Mouse (Mus musculus) layer of hippocampus, postnatal 36 days (tissue): ENCODE data around the gene 2310011J03Rik. TPM values are rescaled to one million over a fixed set of nuclear protein-coding genes. Genes with fewer than 3 reads are reported as not detected.
"Not testable (repeated sequence)": the region's sequence is repeated elsewhere in the genome, so short reads cannot be mapped to it uniquely, and the experiment has no call there.

ENCODE experiments used
- DNase-seq, 2 experiments: peaks; one replicate each; pipeline ENCODE4 v3.0.0; 2022
- total RNA-seq, 2 experiments: library from RNA; stranded (reverse); gene quantifications; 2 replicates each; pipeline ENCODE4 v1.2.3; 2021

2310011J03Rik gene
- 10 to 100 TPM; 22.4 to 23.0 TPM for total RNA-seq

GRCm38 (mm10) chr10:80320340-80320760 lies at the start of gene 2310011J03Rik:
Gene 2310011J03Rik, minus strand, starts transcription at chr10:80320537.
- peak; percentile 89 to 90 for DNase-seq

- DNase-seq, result no peak
Observed at GRCm38 (mm10) chr10:80368392-80368791, 48.1 kb upstream of the 2310011J03Rik start.

GRCm38 (mm10) chr10:80367954-80368353 lies 47.6 kb upstream of the 2310011J03Rik start:
- no peak for DNase-seq

GRCm38 (mm10) chr10:80365736-80366135 lies 45.4 kb upstream of the 2310011J03Rik start:
- no peak for DNase-seq

GRCm38 (mm10) chr10:80363734-80364133 lies 43.4 kb upstream of the 2310011J03Rik start:
- no peak for DNase-seq

GRCm38 (mm10) chr10:80357994-80358639 lies 37.8 kb upstream of the 2310011J03Rik start:
- DNase-seq, result no peak

- DNase-seq, result no peak
Observed at GRCm38 (mm10) chr10:80357336-80357735, 37.0 kb upstream of the 2310011J03Rik start.

- no peak for DNase-seq
Observed at GRCm38 (mm10) chr10:80356737-80357136, 36.4 kb upstream of the 2310011J03Rik start.

GRCm38 (mm10) chr10:80356001-80356682 lies 35.8 kb upstream of the 2310011J03Rik start, which contains the start of gene Plk5:
Gene Plk5, plus strand, starts transcription at chr10:80356459.
- peak in 1 of 2 experiments; percentile 29 for DNase-seq

- DNase-seq, result peak in 1 of 2 experiments; percentile 43
Observed at GRCm38 (mm10) chr10:80355431-80355830, 35.1 kb upstream of the 2310011J03Rik start.

- DNase-seq, result no peak
Observed at GRCm38 (mm10) chr10:80352727-80353126, 32.4 kb upstream of the 2310011J03Rik start.

- no peak for DNase-seq
Observed at GRCm38 (mm10) chr10:80351896-80352295, 31.6 kb upstream of the 2310011J03Rik start.

- DNase-seq, result peak; percentile 79 to 81
Observed at GRCm38 (mm10) chr10:80350292-80350691, 30.0 kb upstream of the 2310011J03Rik start.

GRCm38 (mm10) chr10:80348981-80349380 lies 28.6 kb upstream of the 2310011J03Rik start:
- no peak for DNase-seq

GRCm38 (mm10) chr10:80348244-80348781 lies 28.0 kb upstream of the 2310011J03Rik start, which contains the start of gene Adamtsl5:
Gene Adamtsl5, minus strand, starts transcription at chr10:80348412.
- no peak for DNase-seq

- no peak for DNase-seq
Observed at GRCm38 (mm10) chr10:80347514-80347967, 27.2 kb upstream of the 2310011J03Rik start.

- DNase-seq, result not testable (repeated sequence)
Observed at GRCm38 (mm10) chr10:80345929-80346328, 25.6 kb upstream of the 2310011J03Rik start.

- DNase-seq, result no peak
Observed at GRCm38 (mm10) chr10:80345122-80345521, 24.8 kb upstream of the 2310011J03Rik start.

- no peak for DNase-seq
Observed at GRCm38 (mm10) chr10:80344131-80344661, 23.9 kb upstream of the 2310011J03Rik start.

- no peak for DNase-seq
Observed at GRCm38 (mm10) chr10:80343425-80343895, 23.1 kb upstream of the 2310011J03Rik start.

GRCm38 (mm10) chr10:80342749-80343424 lies 22.6 kb upstream of the 2310011J03Rik start:
- no peak for DNase-seq

GRCm38 (mm10) chr10:80342305-80342748 lies 22.0 kb upstream of the 2310011J03Rik start:
- DNase-seq, result no peak
